Mouse (Mus musculus) regulatory T cell (primary cell): ENCODE results near the gene Kif2a.

Experiments used
- in situ Hi-C: fragments of 300-600 bp; cut with MboI, MseI; formaldehyde crosslinking; loops from one replicate; pipeline ENCODE4 v1.15.1; 2025; ENCODE audit warnings: high pct_unique_total_duplicates

The Kif2a gene

DNA sequence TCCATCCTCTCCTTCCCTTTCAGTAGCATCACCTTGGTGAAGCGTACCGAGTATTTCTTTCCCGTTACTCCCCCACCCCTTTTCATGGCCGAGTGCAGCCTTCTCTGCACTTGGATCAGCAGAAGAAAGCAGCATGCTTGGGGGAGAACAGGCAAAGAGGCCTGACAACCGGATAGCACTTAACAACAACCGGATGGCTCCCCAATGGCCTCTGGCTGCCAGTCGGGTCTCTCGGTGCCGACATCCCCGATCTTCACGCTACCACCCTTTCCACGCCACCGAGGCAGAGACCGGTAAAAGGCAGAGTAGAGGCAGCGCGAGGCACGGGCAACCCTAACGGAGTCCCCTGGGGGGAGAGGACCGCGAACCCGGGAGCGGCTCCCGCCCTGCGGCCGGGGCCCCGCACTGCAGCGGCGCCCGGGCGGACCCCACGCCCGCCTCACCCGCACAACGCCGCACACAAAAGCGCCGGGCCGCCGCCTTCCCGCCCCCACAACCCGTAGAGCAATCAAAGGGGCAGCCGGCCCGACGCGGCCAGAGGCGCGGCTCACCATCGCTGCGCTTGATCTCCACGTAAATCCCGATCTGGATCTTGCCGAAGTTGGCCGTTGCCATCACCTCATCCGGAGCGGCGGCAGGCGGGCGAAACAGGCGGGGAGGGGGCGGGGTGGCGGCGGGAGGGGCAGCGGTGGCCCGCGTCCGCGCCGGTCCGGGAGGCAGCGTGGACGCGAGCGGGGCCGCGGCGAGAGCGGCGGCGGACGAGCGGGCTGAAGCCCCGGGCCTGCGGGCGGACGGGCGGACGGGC lies at the start of gene Kif2a:
TSS of gene Kif2a (minus strand) at position 666 of the 805 bp plus-strand sequence.
- in situ Hi-C loops: loop anchor here (10.0 kb wide), 1 partner anchor 73 kb away; no protein-coding TSS in a partner anchor

DNA sequence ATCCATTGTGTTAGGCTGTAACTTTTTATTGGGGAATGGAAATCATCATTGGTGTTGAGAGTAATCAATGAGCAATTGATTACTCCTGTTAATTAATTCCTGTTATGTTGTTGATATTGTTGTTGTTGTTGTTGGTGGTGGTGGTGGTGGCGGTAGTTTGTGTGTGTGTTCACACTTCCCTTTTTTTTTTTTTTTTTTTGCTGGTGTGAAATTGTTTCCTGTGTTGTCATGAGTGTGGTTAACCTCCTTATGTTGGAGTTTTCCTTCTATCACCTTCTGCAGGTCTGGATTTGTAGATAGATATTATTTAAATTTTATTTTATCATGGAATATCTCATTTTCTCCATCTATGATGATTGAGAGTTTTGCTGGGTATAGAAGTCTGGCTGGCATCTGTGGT lies 47.1 kb upstream of the Kif2a start:
- in situ Hi-C loops: no loop called here

DNA sequence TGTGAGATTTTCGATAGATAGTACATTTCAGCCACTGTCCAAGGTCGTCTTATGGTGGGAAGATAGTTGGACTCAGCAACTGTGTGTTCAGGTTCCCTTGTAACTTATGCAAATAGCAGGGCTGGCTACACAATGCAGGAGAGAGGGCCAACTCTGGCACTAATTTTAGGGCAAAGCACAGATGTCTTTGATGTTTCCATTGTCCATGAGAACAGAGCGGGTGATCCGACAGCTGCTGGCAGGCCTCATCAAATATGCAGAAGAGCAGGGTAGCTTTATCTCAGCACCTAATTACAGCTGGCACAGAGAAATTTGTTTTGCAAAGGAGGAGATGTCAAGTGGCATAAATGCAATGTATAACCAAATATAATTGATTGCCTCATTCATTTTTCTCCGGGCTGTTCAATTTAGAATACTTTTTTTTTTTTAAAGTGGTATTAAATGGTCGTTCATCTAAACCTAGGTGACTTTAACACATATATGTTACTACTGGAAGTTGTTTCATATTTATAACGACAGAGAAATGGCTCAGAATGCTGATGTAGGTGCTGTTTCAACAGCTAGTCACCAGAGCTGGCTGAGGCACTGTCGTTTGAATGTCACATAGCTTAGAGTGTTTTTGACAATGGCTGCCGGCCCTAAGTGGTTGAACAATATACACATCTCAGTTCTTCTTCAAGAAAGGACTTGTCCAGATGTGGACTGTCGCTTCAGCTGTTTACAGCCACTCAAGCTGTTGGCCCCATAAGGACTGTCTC lies 43.4 kb upstream of the Kif2a start:
- in situ Hi-C loops: no loop called here

GRCm38 (mm10) chr13:107064263-107064662 lies 42.3 kb upstream of the Kif2a start:
- in situ Hi-C loops: no loop called here

GRCm38 (mm10) chr13:107063115-107063807 lies 41.3 kb upstream of the Kif2a start:
- in situ Hi-C loops: no loop called here

- in situ Hi-C loops: no loop called here
Measured at GRCm38 (mm10) chr13:107060098-107060497, 38.2 kb upstream of the Kif2a start.

- in situ Hi-C loops: no loop called here
Measured at GRCm38 (mm10) chr13:107059460-107059859, 37.5 kb upstream of the Kif2a start.

GRCm38 (mm10) chr13:107056318-107056717 lies 34.4 kb upstream of the Kif2a start:
- in situ Hi-C loops: no loop called here

DNA sequence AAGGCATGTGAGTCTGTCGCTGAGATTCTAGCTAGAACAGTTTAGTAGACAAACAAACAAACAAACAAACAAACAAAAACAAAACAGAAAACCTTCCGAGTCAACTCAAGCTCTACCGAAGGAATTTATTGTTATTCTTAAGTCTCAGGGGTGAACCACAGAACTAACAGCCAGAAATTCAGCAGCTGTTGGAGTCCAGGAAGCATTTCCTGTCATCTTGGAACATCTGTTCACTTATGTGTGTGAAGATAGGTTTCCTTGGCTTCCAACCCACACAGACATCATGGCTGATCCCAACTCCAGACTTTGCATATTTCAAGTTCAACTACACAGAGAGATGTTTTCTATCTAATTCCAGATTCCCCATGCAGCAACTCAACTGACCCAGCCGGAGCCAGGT lies 32.6 kb upstream of the Kif2a start:
- in situ Hi-C loops: no loop called here

DNA sequence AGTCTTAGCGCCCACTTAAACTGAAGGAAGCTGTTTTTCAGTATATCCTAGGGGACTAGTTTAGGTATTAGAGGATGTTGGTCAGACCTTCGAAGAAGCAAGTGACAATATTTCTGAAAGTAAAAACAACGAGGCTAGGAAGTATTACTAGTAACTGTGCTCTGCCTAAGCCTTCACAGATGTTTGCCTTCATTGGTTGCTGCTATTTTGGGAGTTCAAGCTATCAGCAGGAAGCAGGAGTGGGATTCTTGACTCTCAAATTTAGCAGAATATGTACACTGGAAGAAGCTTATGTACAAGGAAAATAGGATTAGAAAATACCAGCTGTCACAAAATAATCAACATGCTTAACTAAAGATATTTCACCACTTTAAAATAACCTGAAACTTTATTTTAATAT lies 29.4 kb upstream of the Kif2a start:
- in situ Hi-C loops: no loop called here

- in situ Hi-C loops: no loop called here
Measured at GRCm38 (mm10) chr13:107044229-107044628, 22.3 kb upstream of the Kif2a start.

- in situ Hi-C loops: no loop called here
Measured at GRCm38 (mm10) chr13:107042551-107042950, 20.6 kb upstream of the Kif2a start.

GRCm38 (mm10) chr13:107039493-107039892 lies 17.6 kb upstream of the Kif2a start:
- in situ Hi-C loops: no loop called here

DNA sequence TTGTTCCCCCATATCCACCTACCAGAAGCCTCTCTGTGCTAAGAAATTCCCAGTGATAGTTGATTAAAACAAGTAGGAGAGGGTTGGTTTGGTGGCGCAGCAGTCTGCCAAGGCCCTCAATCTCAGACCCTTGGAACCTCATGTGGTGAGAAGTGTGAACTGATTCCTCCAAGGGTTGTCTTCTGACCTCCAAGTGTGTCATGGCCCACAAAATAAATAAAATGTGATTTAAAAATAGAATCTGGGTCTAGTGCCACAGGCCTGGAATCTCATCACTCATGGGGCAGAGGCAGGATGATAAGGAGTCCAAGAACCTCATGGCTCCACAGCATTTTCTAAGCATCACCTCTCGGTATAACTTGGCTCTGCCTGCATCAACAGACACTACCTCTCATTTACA lies 16.4 kb upstream of the Kif2a start:
- in situ Hi-C loops: no loop called here

DNA sequence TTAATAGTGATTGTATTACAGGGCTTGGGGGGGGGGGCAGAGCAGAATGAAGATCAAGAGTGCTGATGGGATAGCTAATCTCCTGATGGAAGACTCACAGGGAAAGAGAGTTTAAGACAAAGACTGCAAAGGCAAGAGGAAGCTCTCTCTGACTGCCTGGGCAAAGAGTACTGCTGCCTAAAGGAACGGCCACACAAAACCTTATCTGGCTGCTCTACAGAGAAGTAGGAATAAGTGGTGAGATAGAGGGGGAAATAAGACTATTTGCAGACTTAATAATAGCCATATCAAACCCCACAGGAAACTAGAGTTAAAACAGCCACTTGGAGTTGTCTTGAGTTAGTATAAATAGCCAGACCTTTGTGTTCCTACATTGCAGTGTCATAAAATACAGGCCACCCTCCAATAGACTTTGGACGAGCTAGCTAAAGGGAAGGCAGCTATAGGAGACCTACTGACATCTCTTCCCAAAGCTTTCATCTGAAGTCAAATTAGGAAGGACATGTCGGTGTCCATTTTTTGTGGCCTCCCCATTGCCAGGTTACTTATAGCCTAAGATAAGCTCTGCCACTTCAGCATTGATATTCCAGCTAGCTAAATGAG lies 13.7 kb upstream of the Kif2a start:
- in situ Hi-C loops: no loop called here

DNA sequence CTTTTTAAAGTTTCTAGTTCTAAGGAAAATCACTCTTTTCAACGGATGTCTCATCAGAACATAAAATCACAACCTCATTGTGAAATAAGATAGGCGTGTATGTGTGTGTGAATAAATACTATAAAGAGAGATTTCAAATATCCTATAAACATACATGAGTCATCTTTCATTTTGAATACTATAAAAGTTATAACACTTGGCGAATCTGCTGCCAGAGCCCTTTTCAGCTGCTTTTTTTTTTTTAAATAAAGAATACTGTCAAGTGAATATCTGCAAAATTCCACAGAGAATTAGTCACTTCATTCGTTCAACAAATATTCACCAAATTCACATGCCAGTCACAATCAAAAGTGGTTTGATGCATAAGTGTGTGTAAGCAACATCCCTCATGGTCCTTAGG lies 13.2 kb upstream of the Kif2a start:
- in situ Hi-C loops: no loop called here

DNA sequence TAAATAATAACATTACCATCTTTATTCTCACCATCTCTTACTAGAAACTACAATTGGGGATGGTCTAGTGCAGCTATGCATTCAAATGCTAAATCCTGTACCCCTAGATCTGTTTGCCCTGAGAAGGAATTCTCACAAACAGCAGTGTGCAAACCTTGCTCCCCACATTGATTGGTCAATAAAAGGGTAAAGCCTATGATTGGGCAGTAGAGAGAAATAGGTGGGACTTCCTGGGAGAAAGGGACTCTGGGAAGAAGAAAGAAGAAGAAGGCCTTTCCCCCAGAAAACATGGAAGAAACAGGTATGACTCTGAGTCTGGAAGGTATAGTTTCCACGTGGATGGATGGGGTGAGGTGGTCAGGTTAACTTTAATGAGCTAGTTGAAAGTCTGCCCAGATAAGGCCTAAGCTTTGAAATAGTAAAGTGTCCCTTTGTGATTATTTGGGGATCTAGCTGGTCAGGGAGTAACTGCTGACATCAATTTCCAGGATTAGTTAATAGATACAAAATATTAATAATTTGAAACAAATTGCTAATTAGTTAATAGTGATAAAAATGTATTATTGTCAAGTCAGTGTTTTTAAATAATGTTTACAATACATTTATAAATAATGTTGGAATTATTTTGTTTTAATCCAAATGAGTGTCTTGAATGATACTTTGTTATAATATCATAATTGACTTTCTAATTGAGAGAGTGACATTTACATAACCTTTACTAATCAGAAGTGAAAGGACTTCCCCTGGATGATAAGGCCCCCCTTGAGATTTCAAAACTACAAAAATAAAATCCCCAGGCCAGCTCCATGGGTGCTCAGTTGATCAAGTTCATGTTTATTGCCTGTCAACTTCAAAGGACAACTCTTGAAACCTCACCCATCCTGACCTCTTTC lies 12.3 kb upstream of the Kif2a start:
- in situ Hi-C loops: no loop called here

DNA sequence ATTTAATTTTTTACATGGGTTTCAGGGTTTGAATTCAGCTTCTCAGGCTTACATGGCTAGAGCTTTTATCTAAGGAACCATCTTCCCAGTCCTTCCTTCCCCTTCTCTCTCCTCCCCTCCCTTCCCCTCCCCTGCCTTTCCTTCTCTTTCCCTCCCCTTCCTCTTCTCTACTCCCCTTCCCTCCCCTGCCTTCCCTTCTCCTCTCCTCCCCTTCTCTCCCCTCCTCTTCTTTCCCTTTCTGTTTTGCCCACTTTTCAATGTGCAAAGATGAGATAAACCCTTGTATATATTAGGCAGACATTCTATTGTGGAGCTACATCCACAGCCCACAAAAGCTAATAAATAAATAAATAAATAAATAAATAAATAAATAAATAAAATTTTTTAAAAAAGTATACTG lies 9.3 kb upstream of the Kif2a start:
- in situ Hi-C loops: no loop called here

DNA sequence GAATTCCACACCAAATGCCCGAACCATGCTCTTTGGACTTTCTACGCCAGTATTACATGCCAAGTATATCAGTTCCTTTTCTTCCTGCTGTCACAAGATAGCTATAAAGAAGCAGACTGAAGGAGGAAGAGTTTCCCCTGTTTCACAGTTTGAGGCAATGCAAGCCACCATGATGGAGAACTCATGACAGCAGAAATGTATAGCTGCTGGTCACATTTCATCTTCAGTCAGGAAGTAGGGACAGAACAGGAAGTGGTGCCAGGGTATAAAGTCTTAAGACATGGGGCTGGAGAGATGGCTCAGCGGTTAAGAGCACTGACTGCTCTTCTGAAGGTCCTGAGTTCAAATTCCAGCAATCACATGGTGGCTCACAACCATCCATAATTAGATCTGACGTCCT lies 5.3 kb upstream of the Kif2a start:
- in situ Hi-C loops: loop anchor here (10.0 kb wide), 1 partner anchor 68 kb away; no protein-coding TSS in a partner anchor

DNA sequence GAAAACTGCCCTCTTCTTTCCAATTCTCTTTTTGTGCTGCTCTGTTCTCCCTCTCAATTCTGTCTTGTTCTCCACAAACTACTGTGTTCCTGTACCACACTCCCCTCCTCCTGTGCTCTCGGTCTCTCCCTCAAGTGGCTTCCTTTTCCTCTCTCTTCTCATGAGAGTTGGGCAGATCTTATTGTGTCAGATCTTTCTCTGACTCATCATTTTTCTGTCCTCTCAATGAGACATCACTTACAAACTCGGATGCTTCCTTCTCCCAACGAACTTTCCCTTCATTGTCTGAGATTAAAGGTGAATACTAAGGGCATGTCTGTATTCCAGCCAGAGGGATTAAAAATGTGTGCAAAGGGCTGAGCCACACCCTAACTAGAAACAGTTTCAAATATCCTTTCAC lies 3.7 kb upstream of the Kif2a start:
- in situ Hi-C loops: loop anchor here (10.0 kb wide), 1 partner anchor 69 kb away; no protein-coding TSS in a partner anchor
